Mouse (Mus musculus): Measurements from ENCODE around the gene 9230112D13Rik. TPM values are rescaled to one million over a fixed set of nuclear protein-coding genes. Genes with fewer than 3 reads are reported as not detected.
A peak's percentile ranks its signal among the peaks of the same experiment; 100 is the strongest.

9230112D13Rik gene
- not detected in 2 replicates for polyA plus RNA-seq (2016; fragmentation: Nextera tagmentation; extraction: Ambion mirVana)

DNA sequence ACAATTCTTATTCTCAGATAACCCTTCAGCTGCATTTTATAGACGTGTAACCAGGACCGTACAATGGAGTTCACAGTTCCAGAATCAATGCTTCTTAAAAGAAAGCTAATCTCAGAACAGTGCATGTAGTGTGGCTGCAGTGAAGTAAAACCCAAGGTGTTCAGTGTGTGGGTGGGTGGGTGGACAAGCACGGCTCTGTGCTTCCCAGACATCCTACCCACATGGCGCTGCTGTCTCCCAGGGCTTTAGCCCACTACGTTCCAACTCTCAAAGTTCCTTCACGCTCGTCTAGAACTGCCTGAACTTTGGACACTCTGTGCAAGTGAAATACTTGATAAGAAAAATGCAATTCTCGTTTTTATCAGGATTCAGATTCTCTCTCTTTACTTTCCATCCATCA is at the start of gene 9230112D13Rik:
TSS of gene 9230112D13Rik (minus strand) at position 101 of the 400 bp plus-strand sequence.
- 90% methylated on average over 8 of the region's 8 CpGs for WGBS

DNA sequence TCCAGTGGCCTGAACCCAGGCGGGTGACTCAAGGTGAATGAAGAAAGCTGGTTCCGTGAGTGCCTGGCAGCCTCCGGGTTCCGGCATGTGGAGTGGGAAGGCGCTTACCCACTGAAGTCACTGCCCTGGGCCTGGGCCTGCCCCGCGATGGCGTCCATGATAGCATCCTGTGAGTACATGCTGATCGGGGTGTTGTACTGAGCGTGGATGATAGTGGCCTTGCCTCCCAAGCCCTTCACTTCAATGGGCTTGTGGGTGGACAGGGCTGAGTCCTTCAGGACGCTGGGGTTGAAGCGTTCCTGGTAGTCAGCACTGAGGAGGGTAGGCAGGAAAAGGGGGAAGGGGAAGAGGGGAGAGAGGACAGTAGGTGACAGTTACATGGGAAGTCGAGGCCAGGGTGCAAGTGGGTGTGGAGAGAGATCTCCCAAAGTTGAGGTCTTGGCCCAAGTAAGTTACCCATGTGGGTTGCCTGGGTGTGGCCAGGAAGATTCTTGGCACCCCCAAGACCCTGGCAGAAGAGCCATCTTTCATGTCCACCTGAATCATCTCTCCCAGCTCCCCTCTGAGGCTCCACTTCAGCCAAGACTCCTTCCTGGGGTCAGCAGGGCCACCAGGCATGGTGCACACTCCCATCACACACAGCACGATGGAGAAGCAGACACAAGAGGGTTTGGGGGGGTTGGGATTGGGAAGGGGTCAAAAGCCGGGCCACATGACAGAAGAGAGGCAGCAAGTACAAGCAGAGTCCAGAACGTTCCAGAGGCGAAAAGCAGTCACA is 49.2 kb upstream of the 9230112D13Rik start:
- Histone ChIP-seq H3K36me3 (replicated peaks) (no peaks in the 10 kb centered on the region), H3K4me1 (peaks cover 35% of the 10 kb centered on the region), H3K27ac (replicated peaks) (no peak overlapping the region), H3K4me3 (no peak overlapping the region), H3K9me3 (no peaks in the 10 kb centered on the region), H3K27me3 (replicated peaks; ENCODE audit: low read depth, poor library complexity, severe bottlenecking) (peaks cover 15% of the 10 kb centered on the region)
- whole genome bisulfite sequencing = 85% methylated on average over 17 of the region's 17 CpGs
- no peak for DNase-seq (ENCODE audit: low spot score)

More for the DNA sequence above, at the start of gene 9230112D13Rik:
- DNase-seq (ENCODE audit: low spot score) = no peak
- H3K9me3 ChIP-seq = no peaks in the 10 kb centered on the region
- H3K4me3 ChIP-seq = no peak within 1 kb of the TSS
- no peak within 1 kb of the TSS for H3K27ac ChIP-seq (replicated peaks)
- no peaks in the 10 kb centered on the region for H3K36me3 ChIP-seq (replicated peaks)
- peaks cover 3% of the 10 kb centered on the region; the same call in 1 of the 2 replicates for H3K27me3 ChIP-seq (replicated peaks; ENCODE audit: low read depth, poor library complexity, severe bottlenecking)
- H3K4me1 ChIP-seq = no peaks in the 10 kb centered on the region

GRCm38 (mm10) chr14:34570903-34571302 is 48.3 kb upstream of the 9230112D13Rik start:
- no peak overlapping the region for H3K4me3 ChIP-seq
- no peak for DNase-seq (ENCODE audit: low spot score)
- WGBS = 82% methylated on average over 4 of the region's 4 CpGs
- no peaks in the 10 kb centered on the region for H3K9me3 ChIP-seq
- peaks cover 35% of the 10 kb centered on the region for H3K4me1 ChIP-seq
- peaks cover 15% of the 10 kb centered on the region for H3K27me3 ChIP-seq (replicated peaks; ENCODE audit: low read depth, poor library complexity, severe bottlenecking)
- H3K36me3 ChIP-seq (replicated peaks) = no peaks in the 10 kb centered on the region
- no peak overlapping the region for H3K27ac ChIP-seq (replicated peaks)

DNA sequence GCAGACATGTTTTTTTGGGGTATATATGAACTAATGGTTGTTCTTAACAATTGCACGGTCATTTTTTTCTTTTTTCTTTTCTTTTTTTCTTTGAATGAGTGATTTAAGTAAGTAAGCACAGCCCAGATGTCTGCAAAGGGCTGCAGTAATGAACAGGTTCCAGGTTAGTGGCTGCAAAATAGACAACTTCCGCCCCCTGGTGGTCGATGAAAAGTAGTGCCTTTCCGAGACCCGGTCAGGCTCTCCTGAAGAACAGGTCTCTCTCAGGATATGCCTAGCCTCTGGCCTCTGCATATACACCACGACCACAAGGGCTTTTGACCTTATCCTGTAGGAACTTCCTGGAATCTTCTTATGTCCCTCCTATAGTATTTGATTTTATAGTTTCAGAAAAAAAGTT is 47.7 kb upstream of the 9230112D13Rik start:
- peaks cover 35% of the 10 kb centered on the region for H3K4me1 ChIP-seq
- H3K27me3 ChIP-seq (replicated peaks; ENCODE audit: low read depth, poor library complexity, severe bottlenecking) = peaks cover 15% of the 10 kb centered on the region
- no peak overlapping the region for H3K27ac ChIP-seq (replicated peaks)
- WGBS = 1% methylated on average over 6 of the region's 6 CpGs
- peak overlapping the region; percentile 48; the same call in 1 of the 2 replicates for H3K4me3 ChIP-seq
- no peaks in the 10 kb centered on the region for H3K36me3 ChIP-seq (replicated peaks)
- DNase-seq (ENCODE audit: low spot score) = peak; percentile 85
- H3K9me3 ChIP-seq = no peaks in the 10 kb centered on the region

DNA sequence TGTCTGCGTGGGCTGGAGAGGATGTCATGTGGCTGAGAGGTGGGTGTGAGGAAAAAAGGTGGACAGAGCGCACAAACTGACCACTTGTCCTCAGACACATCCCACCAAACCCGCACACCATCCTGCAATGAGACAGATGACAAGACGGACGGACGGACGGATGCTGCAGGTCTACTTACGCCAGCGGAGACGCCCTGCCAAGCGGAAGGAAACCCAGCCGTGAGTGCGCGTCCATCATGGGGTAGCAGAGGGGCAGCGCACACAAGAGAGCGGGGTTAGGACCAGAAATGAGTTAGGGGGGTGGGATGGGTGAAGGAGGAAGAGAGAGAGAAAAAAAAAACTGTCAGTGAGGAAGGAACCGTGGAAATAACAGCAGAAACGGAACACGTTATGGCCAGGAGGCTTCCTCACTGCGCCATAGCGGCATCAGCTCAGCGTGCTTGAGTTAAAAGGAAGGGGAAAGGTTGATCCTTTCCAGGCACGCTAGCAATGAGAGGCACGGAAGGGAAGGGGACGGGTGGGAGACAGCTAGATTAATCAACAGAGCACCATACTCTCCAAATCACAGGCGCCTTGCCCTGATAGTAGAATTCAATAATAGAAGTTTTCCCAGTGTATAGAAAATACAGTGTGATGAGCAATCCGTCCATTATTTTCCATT is 47.1 kb upstream of the 9230112D13Rik start:
- 38% methylated on average over 27 of the region's 27 CpGs for WGBS
- H3K9me3 ChIP-seq = no peaks in the 10 kb centered on the region
- H3K4me3 ChIP-seq = peak overlapping the region; percentile 48
- no peak for DNase-seq (ENCODE audit: low spot score)
- H3K4me1 ChIP-seq = peaks cover 35% of the 10 kb centered on the region
- H3K27ac ChIP-seq (replicated peaks) = no peak overlapping the region
- no peaks in the 10 kb centered on the region for H3K36me3 ChIP-seq (replicated peaks)
- peaks cover 15% of the 10 kb centered on the region for H3K27me3 ChIP-seq (replicated peaks; ENCODE audit: low read depth, poor library complexity, severe bottlenecking)

DNA sequence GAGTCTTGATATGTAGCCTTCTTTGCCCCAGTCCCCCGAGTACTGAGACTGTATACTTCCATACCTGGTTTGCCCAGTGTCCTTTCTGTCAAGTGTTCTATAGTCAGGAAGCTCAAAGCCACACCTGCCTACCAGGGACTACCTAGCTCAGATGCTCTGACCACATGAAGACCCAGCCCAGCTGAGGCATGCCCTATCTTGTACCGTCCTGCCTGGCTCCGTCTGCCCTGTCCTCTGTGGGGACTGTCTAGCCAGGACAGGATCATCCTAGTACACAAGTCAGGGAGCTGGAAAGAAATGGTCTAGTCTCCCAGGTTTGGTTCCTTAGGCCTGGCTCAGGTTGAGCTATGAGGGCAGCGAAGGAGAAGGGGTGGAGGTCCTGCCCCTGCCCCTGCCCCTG is 46.0 kb upstream of the 9230112D13Rik start:
- H3K9me3 ChIP-seq = no peaks in the 10 kb centered on the region
- 75% methylated on average over 4 of the region's 4 CpGs for WGBS
- H3K27me3 ChIP-seq (replicated peaks; ENCODE audit: low read depth, poor library complexity, severe bottlenecking) = peaks cover 15% of the 10 kb centered on the region
- no peak overlapping the region for H3K4me3 ChIP-seq
- H3K36me3 ChIP-seq (replicated peaks) = no peaks in the 10 kb centered on the region
- H3K4me1 ChIP-seq = peaks cover 34% of the 10 kb centered on the region
- H3K27ac ChIP-seq (replicated peaks) = peak overlapping the region; percentile 35; the same call in 1 of the 2 replicates
- no peak for DNase-seq (ENCODE audit: low spot score)

DNA sequence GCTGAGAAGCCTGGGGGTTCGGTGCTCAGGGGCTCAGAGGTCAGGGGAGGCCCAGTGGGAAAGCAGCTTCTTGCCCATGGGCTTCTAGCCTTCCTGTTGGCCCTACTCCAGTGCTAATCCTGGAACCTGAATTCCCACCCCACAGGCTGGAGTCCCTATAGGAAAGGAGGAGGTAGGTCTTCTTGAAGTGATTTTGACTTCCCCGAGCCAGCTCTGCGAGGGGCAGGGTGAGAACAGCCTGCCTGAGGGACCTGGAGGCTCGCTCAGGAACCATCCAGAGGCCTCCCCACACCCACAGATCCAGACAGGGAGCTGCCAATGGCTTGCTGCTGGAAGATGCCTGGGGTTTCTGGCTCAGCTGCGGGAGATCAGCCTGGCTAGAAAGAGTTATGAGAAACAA is 45.1 kb upstream of the 9230112D13Rik start:
- DNase-seq (ENCODE audit: low spot score) = no peak
- Histone ChIP-seq H3K36me3 (replicated peaks) (no peaks in the 10 kb centered on the region), H3K27me3 (replicated peaks; ENCODE audit: low read depth, poor library complexity, severe bottlenecking) (peaks cover 15% of the 10 kb centered on the region), H3K4me1 (peaks cover 27% of the 10 kb centered on the region), H3K4me3 (no peak overlapping the region), H3K9me3 (no peaks in the 10 kb centered on the region), H3K27ac (replicated peaks) (peak overlapping the region; percentile 8; the same call in 1 of the 2 replicates)
- WGBS = 60% methylated on average over 5 of the region's 5 CpGs

DNA sequence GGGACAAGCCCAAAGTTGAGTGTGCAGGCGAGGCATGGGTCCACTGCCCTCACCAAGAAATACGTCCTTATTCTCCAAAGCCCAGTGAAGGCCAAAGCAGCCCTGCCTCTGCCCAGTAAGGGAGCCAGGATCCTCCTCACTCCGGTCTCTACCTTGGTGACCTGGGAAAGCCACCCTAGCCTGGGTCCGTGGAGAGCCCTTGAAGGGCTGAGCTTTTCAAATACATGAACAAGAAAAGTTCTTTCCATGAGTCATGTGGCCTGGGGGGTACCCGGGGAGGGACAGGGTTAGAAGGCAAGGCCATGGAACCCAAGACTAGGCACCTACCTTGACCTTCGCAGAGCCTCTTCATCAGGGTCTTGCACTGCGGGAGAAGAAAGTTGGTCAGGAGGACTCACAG is 43.9 kb upstream of the 9230112D13Rik start:
- H3K27ac ChIP-seq (replicated peaks) = no peak overlapping the region
- 93% methylated on average over 7 of the region's 7 CpGs for WGBS
- no peak overlapping the region for H3K4me3 ChIP-seq
- H3K36me3 ChIP-seq (replicated peaks) = no peaks in the 10 kb centered on the region
- no peak for DNase-seq (ENCODE audit: low spot score)
- peaks cover 34% of the 10 kb centered on the region for H3K4me1 ChIP-seq
- H3K9me3 ChIP-seq = no peaks in the 10 kb centered on the region
- H3K27me3 ChIP-seq (replicated peaks; ENCODE audit: low read depth, poor library complexity, severe bottlenecking) = peaks cover 15% of the 10 kb centered on the region

DNA sequence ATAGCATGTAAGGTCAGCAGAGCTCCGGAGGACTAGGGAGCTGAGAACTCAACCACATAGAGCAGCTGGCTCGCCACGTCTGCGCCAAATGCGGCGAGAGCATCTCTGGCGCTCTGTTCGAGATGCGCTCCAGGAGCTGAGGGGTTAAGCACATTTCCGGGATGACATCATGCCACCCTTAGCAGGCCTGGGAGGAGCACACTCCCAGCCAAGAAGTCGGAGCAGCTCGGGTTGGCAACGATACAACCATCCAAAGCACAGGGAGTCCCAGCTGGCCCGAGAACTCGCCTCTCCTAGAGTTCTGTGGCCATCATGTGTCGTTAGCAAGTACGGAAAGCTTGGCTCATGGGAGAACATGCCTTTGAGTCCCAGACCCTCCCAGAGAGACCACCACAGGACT is 43.1 kb upstream of the 9230112D13Rik start:
- H3K9me3 ChIP-seq = no peaks in the 10 kb centered on the region
- no peak overlapping the region for H3K4me3 ChIP-seq
- no peaks in the 10 kb centered on the region for H3K36me3 ChIP-seq (replicated peaks)
- peaks cover 34% of the 10 kb centered on the region for H3K4me1 ChIP-seq
- H3K27ac ChIP-seq (replicated peaks) = no peak overlapping the region
- 79% methylated on average over 17 of the region's 17 CpGs for WGBS
- no peak for DNase-seq (ENCODE audit: low spot score)
- H3K27me3 ChIP-seq (replicated peaks; ENCODE audit: low read depth, poor library complexity, severe bottlenecking) = peaks cover 15% of the 10 kb centered on the region

DNA sequence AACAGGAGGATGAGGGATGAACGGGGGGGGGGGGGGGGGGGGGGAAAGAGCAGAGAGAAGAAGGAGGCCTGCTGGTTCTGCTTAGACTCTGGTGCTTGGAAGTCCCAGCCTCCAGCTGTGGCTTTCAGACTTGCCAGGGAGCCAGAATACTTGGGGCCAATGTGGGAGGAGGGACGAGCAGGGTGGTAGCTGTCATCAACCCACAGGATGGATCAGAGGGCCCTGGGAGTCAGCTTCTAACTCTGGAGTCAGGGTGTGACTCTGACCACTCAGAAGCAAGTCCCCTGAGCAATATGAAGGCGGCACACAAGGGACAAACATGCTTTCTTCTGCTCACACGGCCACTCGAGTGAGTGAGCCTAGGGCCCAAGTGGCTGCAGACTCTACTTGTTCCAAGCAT is 42.0 kb upstream of the 9230112D13Rik start:
- H3K9me3 ChIP-seq = no peaks in the 10 kb centered on the region
- H3K27ac ChIP-seq (replicated peaks) = no peak overlapping the region
- WGBS = 68% methylated on average over 5 of the region's 5 CpGs
- H3K27me3 ChIP-seq (replicated peaks; ENCODE audit: low read depth, poor library complexity, severe bottlenecking) = peaks cover 12% of the 10 kb centered on the region
- H3K36me3 ChIP-seq (replicated peaks) = no peaks in the 10 kb centered on the region
- H3K4me3 ChIP-seq = no peak overlapping the region
- no peak for DNase-seq (ENCODE audit: low spot score)
- H3K4me1 ChIP-seq = peaks cover 31% of the 10 kb centered on the region

DNA sequence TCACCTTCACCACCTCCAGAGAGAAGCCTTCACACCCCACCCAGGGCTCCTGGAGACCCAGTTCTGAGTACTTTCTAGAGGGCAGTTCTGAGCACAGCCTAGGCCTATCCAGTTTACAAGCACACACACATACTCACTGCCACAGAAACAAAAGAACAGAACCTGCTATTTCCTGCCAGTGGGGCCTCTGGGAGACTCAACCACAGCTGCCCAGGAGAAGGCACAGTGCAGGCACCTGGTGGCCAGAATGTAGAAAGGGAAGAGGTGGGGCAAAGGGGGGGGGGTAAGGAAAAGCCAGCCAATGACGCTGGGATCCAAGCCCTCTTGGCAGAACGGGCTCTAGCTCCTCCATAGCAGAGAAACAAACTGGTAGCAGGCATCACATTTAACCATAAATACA is 39.8 kb upstream of the 9230112D13Rik start:
- H3K9me3 ChIP-seq = no peaks in the 10 kb centered on the region
- H3K4me3 ChIP-seq = no peak overlapping the region
- WGBS = 18% methylated on average over 2 of the region's 2 CpGs
- peaks cover 9% of the 10 kb centered on the region for H3K4me1 ChIP-seq
- H3K27me3 ChIP-seq (replicated peaks; ENCODE audit: low read depth, poor library complexity, severe bottlenecking) = no peaks in the 10 kb centered on the region; the same call in 1 of the 2 replicates
- no peak for DNase-seq (ENCODE audit: low spot score)
- no peaks in the 10 kb centered on the region for H3K36me3 ChIP-seq (replicated peaks)
- peak overlapping the region; percentile 20; the same call in 1 of the 2 replicates for H3K27ac ChIP-seq (replicated peaks)

DNA sequence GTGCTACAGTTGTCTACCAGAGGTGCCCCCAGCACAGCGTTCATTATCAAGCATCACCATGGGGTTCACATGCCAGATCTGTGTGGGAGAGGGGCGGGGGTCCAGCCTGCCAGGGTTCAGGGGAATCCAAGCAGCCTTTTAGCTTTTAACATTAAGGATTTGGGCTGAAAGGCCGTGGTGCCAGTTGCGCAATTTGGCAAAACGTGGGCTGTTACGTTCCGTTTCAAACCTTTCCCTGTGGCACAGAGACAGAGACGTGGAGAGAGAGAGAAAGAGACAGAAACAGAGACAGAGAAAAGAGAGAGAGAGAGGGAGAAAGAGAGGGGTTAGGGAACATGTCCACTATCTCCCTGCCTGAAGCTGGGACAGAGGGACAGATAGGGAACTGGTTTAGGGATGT is 39.0 kb upstream of the 9230112D13Rik start:
- H3K4me3 ChIP-seq = no peak overlapping the region

More for the DNA sequence above, 39.0 kb upstream of the 9230112D13Rik start:
- Histone ChIP-seq H3K27ac (replicated peaks) (no peak overlapping the region), H3K9me3 (no peaks in the 10 kb centered on the region), H3K36me3 (replicated peaks) (no peaks in the 10 kb centered on the region), H3K27me3 (replicated peaks; ENCODE audit: low read depth, poor library complexity, severe bottlenecking) (no peaks in the 10 kb centered on the region; the same call in 1 of the 2 replicates), H3K4me1 (peaks cover 7% of the 10 kb centered on the region; the same call in 1 of the 2 replicates)
- DNase-seq (ENCODE audit: low spot score) = no peak
- 88% methylated on average over 8 of the region's 8 CpGs for WGBS

Measured in embryonic facial prominence, embryonic 10.5 days (tissue).